Mouse (Mus musculus) ES-E14 (cell line): Measurements from ENCODE around the gene Cep131.

Source experiments
- CHD2 ChIP-seq: IDR thresholded peaks from 2 replicates; pipeline ENCODE4 v1.6.1; 2014; ENCODE audit warnings: mild to moderate bottlenecking, low read depth, low read length, inconsistent platforms
- HCFC1 ChIP-seq: IDR thresholded peaks from 2 replicates; pipeline ENCODE4 v1.6.1; 2012; ENCODE audit warnings: low read length, inconsistent platforms, borderline replicate concordance; ENCODE audit not compliant: insufficient read depth
- MAFK ChIP-seq: IDR thresholded peaks from 2 replicates; pipeline ENCODE4 v1.6.1; 2014; ENCODE audit warnings: mild to moderate bottlenecking, low read depth, low read length, inconsistent platforms; ENCODE audit not compliant: insufficient read depth
- ZC3H11A ChIP-seq: IDR thresholded peaks from 2 replicates; pipeline ENCODE4 v1.6.1; 2012; ENCODE audit warnings: low read depth, mild to moderate bottlenecking, inconsistent platforms, low read length, borderline replicate concordance
- ZNF384 ChIP-seq: IDR thresholded peaks from 2 replicates; pipeline ENCODE4 v1.6.1; 2012; ENCODE audit warnings: low read depth, low read length, inconsistent platforms

DNA sequence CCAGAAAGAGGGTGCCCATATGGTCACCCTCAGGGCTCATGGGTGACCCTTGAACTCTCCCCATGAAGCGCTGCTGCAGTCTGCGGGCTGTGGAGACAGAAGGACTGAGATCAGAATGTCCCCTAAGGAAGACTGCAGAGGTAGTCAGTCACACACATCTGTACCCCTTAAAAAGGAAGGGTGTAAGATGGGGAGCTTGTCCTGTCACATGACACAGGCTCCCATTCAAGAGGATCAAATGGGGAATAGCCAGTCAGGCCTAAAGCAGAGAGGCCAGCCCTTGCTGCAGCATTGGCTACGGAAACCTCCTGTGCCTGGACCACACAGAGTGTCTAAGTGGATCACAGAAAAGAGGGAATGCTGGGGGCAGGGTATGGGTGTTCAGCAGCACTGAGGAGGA lies 53.2 kb downstream of the Cep131 start:
- TF ChIP-seq CHD2 (no peak), ZNF384 (no peak), MAFK (no peak), HCFC1 (no peak), ZC3H11A (no peak)
